Mouse (Mus musculus): ENCODE data around the gene Exosc10. TPM values are rescaled to one million over a fixed set of nuclear protein-coding genes. Genes with fewer than 3 reads are reported as not detected.

Gene Exosc10
- polyA plus RNA-seq, 1 experiment from 2014 or later: 95.2 TPM

- Histone ChIP-seq H3K9me3 (ENCODE audit: low read length) (no peaks in the 10 kb centered on the region), H3K4me1 (ENCODE audit: insufficient read depth, low read length) (peaks cover 5% of the 10 kb centered on the region; the same call in 1 of the 2 replicates), H3K4me2 (replicated peaks; ENCODE audit: low read depth, low read length) (no peak overlapping the region), H3K4me3 (ENCODE audit: low read length) (no peak overlapping the region), H3K27me3 (ENCODE audit: insufficient read depth, low read length) (no peaks in the 10 kb centered on the region), H3K27ac (ENCODE audit: low read length) (no peak overlapping the region), H3K9ac (replicated peaks; ENCODE audit: low read length) (no peak overlapping the region), H3K36me3 (ENCODE audit: insufficient read depth, low read length) (peaks cover 86% of the 10 kb centered on the region)
- WGBS: 88% methylated on average over 12 of the region's 12 CpGs
- ATAC-seq (ENCODE audit: low FRiP score, low TSS enrichment): no peak
These were observed 5.4 kb downstream of the Exosc10 start for GRCm38 (mm10) chr4:148563595-148563994.

- Histone ChIP-seq H3K4me2 (replicated peaks; ENCODE audit: low read depth, low read length) (no peak overlapping the region), H3K27me3 (ENCODE audit: insufficient read depth, low read length) (no peaks in the 10 kb centered on the region), H3K4me1 (ENCODE audit: insufficient read depth, low read length) (no peaks in the 10 kb centered on the region), H3K4me3 (ENCODE audit: low read length) (no peak overlapping the region), H3K27ac (ENCODE audit: low read length) (no peak overlapping the region), H3K9ac (replicated peaks; ENCODE audit: low read length) (no peak overlapping the region), H3K36me3 (ENCODE audit: insufficient read depth, low read length) (peaks cover 94% of the 10 kb centered on the region), H3K9me3 (ENCODE audit: low read length) (no peaks in the 10 kb centered on the region)
- WGBS: 92% methylated on average over 10 of the region's 10 CpGs
- no peak for ATAC-seq (ENCODE audit: low FRiP score, low TSS enrichment)
These were observed 11.9 kb downstream of the Exosc10 start for GRCm38 (mm10) chr4:148570138-148570537.

GRCm38 (mm10) chr4:148570693-148571295, 12.6 kb downstream of the Exosc10 start:
- H3K9ac ChIP-seq (replicated peaks; ENCODE audit: low read length): no peak overlapping the region
- peaks cover 94% of the 10 kb centered on the region for H3K36me3 ChIP-seq (ENCODE audit: insufficient read depth, low read length)
- H3K9me3 ChIP-seq (ENCODE audit: low read length): no peaks in the 10 kb centered on the region
- no peak for ATAC-seq (ENCODE audit: low FRiP score, low TSS enrichment)
- H3K27ac ChIP-seq (ENCODE audit: low read length): no peak overlapping the region
- H3K4me3 ChIP-seq (ENCODE audit: low read length): no peak overlapping the region
- H3K27me3 ChIP-seq (ENCODE audit: insufficient read depth, low read length): no peaks in the 10 kb centered on the region
- H3K4me2 ChIP-seq (replicated peaks; ENCODE audit: low read depth, low read length): no peak overlapping the region
- H3K4me1 ChIP-seq (ENCODE audit: insufficient read depth, low read length): no peaks in the 10 kb centered on the region
- WGBS: 95% methylated on average over 9 of the region's 9 CpGs

GRCm38 (mm10) chr4:148573222-148573621, 15.0 kb downstream of the Exosc10 start:
- Histone ChIP-seq H3K36me3 (ENCODE audit: insufficient read depth, low read length) (peaks cover 93% of the 10 kb centered on the region), H3K4me3 (ENCODE audit: low read length) (no peak overlapping the region), H3K4me1 (ENCODE audit: insufficient read depth, low read length) (no peaks in the 10 kb centered on the region), H3K9ac (replicated peaks; ENCODE audit: low read length) (no peak overlapping the region), H3K27ac (ENCODE audit: low read length) (no peak overlapping the region), H3K9me3 (ENCODE audit: low read length) (no peaks in the 10 kb centered on the region), H3K4me2 (replicated peaks; ENCODE audit: low read depth, low read length) (no peak overlapping the region), H3K27me3 (ENCODE audit: insufficient read depth, low read length) (no peaks in the 10 kb centered on the region)
- 91% methylated on average over 7 of the region's 7 CpGs for WGBS
- no peak for ATAC-seq (ENCODE audit: low FRiP score, low TSS enrichment)

GRCm38 (mm10) chr4:148580765-148581164, 22.5 kb downstream of the Exosc10 start:
- ATAC-seq (ENCODE audit: low FRiP score, low TSS enrichment): peak; percentile 16; the same call in 1 of the 2 replicates
- H3K4me3 ChIP-seq (ENCODE audit: low read length): no peak overlapping the region
- H3K27ac ChIP-seq (ENCODE audit: low read length): no peak overlapping the region
- no peak overlapping the region for H3K4me2 ChIP-seq (replicated peaks; ENCODE audit: low read depth, low read length)
- H3K9ac ChIP-seq (replicated peaks; ENCODE audit: low read length): no peak overlapping the region
- no peaks in the 10 kb centered on the region for H3K4me1 ChIP-seq (ENCODE audit: insufficient read depth, low read length)
- 91% methylated on average over 9 of the region's 9 CpGs for WGBS
- peaks cover 67% of the 10 kb centered on the region for H3K36me3 ChIP-seq (ENCODE audit: insufficient read depth, low read length)
- H3K27me3 ChIP-seq (ENCODE audit: insufficient read depth, low read length): no peaks in the 10 kb centered on the region
- H3K9me3 ChIP-seq (ENCODE audit: low read length): no peaks in the 10 kb centered on the region

- Histone ChIP-seq H3K4me3 (ENCODE audit: low read length) (no peak overlapping the region), H3K27ac (ENCODE audit: low read length) (no peak overlapping the region), H3K4me2 (replicated peaks; ENCODE audit: low read depth, low read length) (no peak overlapping the region), H3K4me1 (ENCODE audit: insufficient read depth, low read length) (no peaks in the 10 kb centered on the region), H3K9ac (replicated peaks; ENCODE audit: low read length) (no peak overlapping the region), H3K9me3 (ENCODE audit: low read length) (no peaks in the 10 kb centered on the region), H3K27me3 (ENCODE audit: insufficient read depth, low read length) (no peaks in the 10 kb centered on the region), H3K36me3 (ENCODE audit: insufficient read depth, low read length) (peaks cover 61% of the 10 kb centered on the region)
- no peak for ATAC-seq (ENCODE audit: low FRiP score, low TSS enrichment)
- 84% methylated on average over 5 of the region's 5 CpGs for WGBS
These were observed 23.2 kb downstream of the Exosc10 start for GRCm38 (mm10) chr4:148581422-148581821.

- WGBS: 72% methylated on average over 4 of the region's 4 CpGs
- Histone ChIP-seq H3K36me3 (ENCODE audit: insufficient read depth, low read length) (peaks cover 44% of the 10 kb centered on the region), H3K27me3 (ENCODE audit: insufficient read depth, low read length) (no peaks in the 10 kb centered on the region), H3K4me2 (replicated peaks; ENCODE audit: low read depth, low read length) (no peak overlapping the region), H3K9ac (replicated peaks; ENCODE audit: low read length) (no peak overlapping the region), H3K9me3 (ENCODE audit: low read length) (no peaks in the 10 kb centered on the region), H3K4me3 (ENCODE audit: low read length) (no peak overlapping the region), H3K4me1 (ENCODE audit: insufficient read depth, low read length) (no peaks in the 10 kb centered on the region), H3K27ac (ENCODE audit: low read length) (no peak overlapping the region)
- no peak for ATAC-seq (ENCODE audit: low FRiP score, low TSS enrichment)
These were observed 25.0 kb downstream of the Exosc10 start for GRCm38 (mm10) chr4:148583257-148583656.

- Histone ChIP-seq H3K27me3 (ENCODE audit: insufficient read depth, low read length) (no peaks in the 10 kb centered on the region), H3K4me3 (ENCODE audit: low read length) (no peak overlapping the region), H3K27ac (ENCODE audit: low read length) (no peak overlapping the region), H3K4me1 (ENCODE audit: insufficient read depth, low read length) (0 out of 2 replicates have a peak, but pooled peaks cover 3% of the 10 kb centered on the region), H3K4me2 (replicated peaks; ENCODE audit: low read depth, low read length) (no peak overlapping the region), H3K9ac (replicated peaks; ENCODE audit: low read length) (no peak overlapping the region), H3K36me3 (ENCODE audit: insufficient read depth, low read length) (peaks cover 14% of the 10 kb centered on the region; the same call in 1 of the 2 replicates), H3K9me3 (ENCODE audit: low read length) (no peaks in the 10 kb centered on the region)
- no peak for ATAC-seq (ENCODE audit: low FRiP score, low TSS enrichment)
- WGBS: 75% methylated on average over 9 of the region's 9 CpGs
These were observed 28.4 kb downstream of the Exosc10 start for GRCm38 (mm10) chr4:148586648-148587047.

- Histone ChIP-seq H3K27me3 (ENCODE audit: insufficient read depth, low read length) (no peaks in the 10 kb centered on the region), H3K4me1 (ENCODE audit: insufficient read depth, low read length) (peaks cover 14% of the 10 kb centered on the region), H3K4me2 (replicated peaks; ENCODE audit: low read depth, low read length) (no peak overlapping the region), H3K36me3 (ENCODE audit: insufficient read depth, low read length) (peaks cover 5% of the 10 kb centered on the region), H3K4me3 (ENCODE audit: low read length) (no peak overlapping the region), H3K9ac (replicated peaks; ENCODE audit: low read length) (no peak overlapping the region), H3K27ac (ENCODE audit: low read length) (no peak overlapping the region), H3K9me3 (ENCODE audit: low read length) (no peaks in the 10 kb centered on the region)
- WGBS: 82% methylated on average over 9 of the region's 9 CpGs
- ATAC-seq (ENCODE audit: low FRiP score, low TSS enrichment): no peak
These were observed 30.6 kb downstream of the Exosc10 start for GRCm38 (mm10) chr4:148588793-148589192.

- no peaks in the 10 kb centered on the region for H3K27me3 ChIP-seq (ENCODE audit: insufficient read depth, low read length)
- no peak overlapping the region for H3K27ac ChIP-seq (ENCODE audit: low read length)
- no peak for ATAC-seq (ENCODE audit: low FRiP score, low TSS enrichment)
- H3K4me1 ChIP-seq (ENCODE audit: insufficient read depth, low read length): peaks cover 14% of the 10 kb centered on the region
- peaks cover 13% of the 10 kb centered on the region for H3K36me3 ChIP-seq (ENCODE audit: insufficient read depth, low read length)
- no peak overlapping the region for H3K9ac ChIP-seq (replicated peaks; ENCODE audit: low read length)
- no peak overlapping the region for H3K4me3 ChIP-seq (ENCODE audit: low read length)
- H3K9me3 ChIP-seq (ENCODE audit: low read length): no peaks in the 10 kb centered on the region
- WGBS: 59% methylated on average over 6 of the region's 8 CpGs
- no peak overlapping the region for H3K4me2 ChIP-seq (replicated peaks; ENCODE audit: low read depth, low read length)
These were observed 31.3 kb downstream of the Exosc10 start for GRCm38 (mm10) chr4:148589565-148589964.

Data from kidney, embryonic 16.5 days (tissue).